Mouse (Mus musculus) lung, adult 18-20 months (tissue): ENCODE data around the gene Arhgdia.

Experiments used
- DNase-seq, 2 experiments: peaks; one replicate each; pipeline ENCODE4 v3.0.0; 2022; ENCODE audit warnings: mixed read lengths in 2 of 2

Gene Arhgdia

GRCm38 (mm10) chr11:120581490-120582267 lies at the start of gene Arhgdia:
Gene Arhgdia (minus strand): TSS chr11:120581624.
- peak; percentile 86 to 89 for DNase-seq

- peak; percentile 69 to 82 for DNase-seq
Measured at GRCm38 (mm10) chr11:120630401-120630871, 49.0 kb upstream of the Arhgdia start.

GRCm38 (mm10) chr11:120629911-120630310 lies 48.5 kb upstream of the Arhgdia start:
- DNase-seq, result peak; percentile 45 to 48

- peak; percentile 56 to 61 for DNase-seq
Measured at GRCm38 (mm10) chr11:120629341-120629730, 47.9 kb upstream of the Arhgdia start.

DNA sequence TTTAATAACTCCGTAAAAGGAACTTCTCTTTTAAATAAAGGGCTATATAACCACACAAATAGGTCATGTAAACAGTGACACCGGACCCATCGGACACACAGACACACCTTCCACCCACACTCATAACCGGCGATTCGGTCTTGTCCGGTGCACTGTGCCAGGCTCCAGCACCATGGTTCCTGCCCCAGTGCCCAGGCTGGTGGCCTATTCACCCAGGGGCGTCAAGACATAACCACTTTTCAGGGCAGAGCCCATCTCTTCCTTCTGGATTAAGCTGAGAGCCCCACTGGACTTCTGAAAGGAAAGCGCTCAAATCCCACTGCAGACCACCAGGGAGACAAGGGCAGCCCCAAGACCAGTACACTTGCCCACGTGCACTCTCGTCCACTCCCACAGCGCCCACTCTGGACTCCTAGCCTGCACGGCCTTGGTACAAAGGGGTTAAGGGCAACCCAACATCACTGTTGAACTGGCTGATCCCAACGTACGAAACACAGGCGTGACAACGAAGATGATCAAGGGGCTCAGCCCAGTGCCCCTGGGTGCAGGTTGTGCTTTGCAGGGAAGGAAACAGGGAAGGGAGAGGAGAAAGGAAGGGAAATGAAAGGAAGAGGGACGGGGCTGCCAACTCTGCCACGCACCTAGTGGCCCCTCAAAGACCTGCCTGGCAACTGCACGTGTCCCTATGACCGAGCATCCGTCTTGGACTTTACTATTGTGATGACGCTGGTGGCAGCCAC lies 47.3 kb upstream of the Arhgdia start:
- no peak for DNase-seq

DNA sequence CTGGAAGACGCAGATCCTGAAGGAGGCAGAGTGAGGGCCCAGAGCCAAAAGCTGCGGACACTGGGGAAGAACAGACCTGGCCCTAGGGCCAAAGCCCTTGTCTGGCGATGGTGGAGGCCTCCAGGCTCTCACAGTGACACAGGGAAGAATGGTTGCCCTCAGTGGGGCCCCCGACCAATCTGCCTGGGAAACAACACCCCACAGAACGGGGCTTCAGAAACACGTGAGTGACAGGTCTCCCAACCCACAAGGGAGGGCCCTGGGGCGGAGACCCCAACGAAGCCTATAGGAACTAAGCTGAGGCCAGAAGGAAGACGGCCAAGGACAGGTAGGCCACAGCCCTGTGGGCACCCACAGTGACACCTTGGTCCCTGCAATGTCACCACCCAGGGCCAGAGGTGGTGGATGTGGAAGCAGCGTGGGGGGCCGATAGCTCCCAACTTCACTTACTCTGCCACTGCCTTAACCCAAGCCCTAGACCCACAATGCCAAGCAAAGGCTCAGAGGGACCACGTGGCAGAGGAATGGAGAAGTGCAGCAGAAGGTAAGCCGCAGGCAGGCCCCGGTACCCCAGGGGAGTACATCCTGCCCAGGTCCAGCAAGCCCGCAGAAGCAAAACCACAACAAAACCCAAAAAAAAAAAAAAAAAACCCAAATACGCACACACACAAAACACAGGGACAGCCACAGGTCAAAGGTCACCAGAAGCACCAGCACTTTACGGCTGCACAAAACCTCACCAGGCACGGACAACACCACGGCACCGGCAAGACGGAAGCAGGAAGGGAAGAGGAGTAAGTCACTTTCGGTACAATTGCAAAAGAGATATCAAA lies 46.3 kb upstream of the Arhgdia start:
- DNase-seq, result no peak

DNA sequence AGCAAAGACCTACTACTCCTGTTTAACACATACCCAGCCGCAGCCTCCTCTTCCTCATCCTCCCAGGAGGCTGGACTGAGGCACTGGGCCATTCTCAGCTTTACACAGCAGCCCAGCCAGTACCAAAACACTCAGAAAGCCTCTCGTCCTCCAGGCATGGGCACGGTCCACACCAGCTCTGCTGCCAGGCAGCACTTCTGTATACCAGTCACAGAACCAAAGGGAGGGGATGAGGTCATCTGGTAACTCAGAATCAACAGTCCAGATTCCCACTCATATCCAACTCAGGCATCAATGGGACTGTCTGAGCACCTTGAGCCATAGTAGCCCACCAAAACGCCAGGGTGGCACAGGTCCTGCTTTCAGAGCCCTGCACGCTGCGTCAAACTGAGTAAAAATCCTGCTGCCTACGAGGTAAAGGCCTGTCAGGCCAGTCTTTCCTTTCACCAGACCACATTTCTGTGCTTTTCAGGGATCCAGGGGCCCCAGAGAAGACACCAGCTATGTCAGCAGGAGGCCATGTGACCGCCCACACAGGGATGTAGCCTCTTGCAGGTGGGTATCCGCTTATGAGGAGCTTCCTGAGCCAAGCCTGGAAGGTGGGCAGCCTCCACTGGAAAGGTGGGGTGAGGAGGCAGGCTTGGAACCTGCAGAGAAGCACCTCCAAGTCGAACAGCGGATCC lies 45.5 kb upstream of the Arhgdia start:
- no peak for DNase-seq

DNA sequence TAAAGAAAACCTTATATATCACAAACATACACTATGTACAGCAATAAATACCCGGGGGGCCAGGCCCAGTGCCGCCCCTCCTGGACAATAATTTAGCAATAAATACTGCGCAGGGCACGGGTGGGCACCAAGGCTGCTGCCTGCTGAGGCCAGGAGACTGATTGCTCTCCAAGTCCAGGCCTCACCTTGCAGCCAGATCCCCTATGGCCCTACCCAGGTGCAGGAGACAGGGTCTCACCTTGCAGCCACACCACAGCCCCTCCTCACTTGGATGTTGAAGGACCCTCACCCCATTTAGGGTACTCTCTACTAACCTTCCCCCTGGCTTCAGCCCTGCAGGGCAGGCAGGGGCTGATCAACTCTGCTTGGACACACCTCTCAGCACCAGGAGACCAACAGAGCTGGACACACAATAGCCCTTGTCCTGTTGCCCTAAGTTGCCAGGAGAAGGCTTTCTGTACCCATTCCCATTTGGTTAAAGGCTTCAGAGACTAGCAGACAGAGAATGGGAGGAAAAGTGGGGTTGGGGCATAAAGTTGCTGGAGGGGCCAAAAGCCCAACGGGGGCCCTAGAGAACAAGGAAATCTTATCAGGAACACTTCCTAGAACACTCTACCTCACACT lies 43.8 kb upstream of the Arhgdia start, which contains the start of gene Sirt7:
TSS of gene Sirt7 (minus strand) at position 89 of the 624 bp plus-strand sequence.
- DNase-seq, result no peak

DNA sequence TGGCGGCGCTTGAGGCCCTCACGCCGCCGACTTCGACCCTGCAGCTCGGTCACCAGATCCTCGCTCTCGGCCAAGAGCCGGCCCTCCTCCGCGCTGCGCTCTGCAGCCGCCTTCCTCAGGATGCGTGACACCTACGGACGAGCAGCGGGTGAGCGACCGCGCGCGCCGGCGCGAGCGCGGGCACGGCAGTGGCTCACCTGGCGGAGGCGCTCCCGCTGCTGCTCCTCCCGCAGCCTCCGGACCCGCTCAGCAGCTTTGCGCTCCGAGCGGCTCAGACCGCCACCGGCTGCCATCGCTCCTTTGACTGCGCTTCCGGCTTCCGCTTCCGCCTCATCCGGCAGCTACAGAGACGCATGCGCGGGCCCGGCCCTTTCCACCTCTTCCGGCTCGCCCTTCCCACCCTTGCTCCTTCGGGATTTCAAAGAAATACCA lies 43.3 kb upstream of the Arhgdia start:
- peak; percentile 86 to 88 for DNase-seq

GRCm38 (mm10) chr11:120623961-120624679 lies 42.7 kb upstream of the Arhgdia start:
- peak; percentile 65 to 75 for DNase-seq

DNA sequence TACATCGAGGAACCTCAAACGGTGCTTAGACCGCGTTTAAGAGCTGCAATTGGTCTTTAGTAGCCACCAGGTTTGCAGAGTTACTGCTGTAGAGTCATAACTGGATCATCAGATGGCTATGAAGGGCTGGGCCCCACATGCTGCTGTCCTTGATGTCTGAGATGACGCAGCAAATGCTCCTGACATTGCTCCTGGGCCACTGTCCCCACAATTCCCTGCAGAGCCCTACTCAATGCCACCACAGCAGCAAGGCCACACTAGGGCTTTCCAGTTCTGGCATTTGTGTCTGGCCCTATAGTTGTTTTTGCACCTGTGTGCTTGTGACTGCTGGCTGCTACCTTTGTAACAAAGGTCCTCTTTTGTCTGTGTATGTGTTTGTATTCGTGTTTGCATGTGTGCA lies 41.4 kb upstream of the Arhgdia start:
- DNase-seq, result no peak

DNA sequence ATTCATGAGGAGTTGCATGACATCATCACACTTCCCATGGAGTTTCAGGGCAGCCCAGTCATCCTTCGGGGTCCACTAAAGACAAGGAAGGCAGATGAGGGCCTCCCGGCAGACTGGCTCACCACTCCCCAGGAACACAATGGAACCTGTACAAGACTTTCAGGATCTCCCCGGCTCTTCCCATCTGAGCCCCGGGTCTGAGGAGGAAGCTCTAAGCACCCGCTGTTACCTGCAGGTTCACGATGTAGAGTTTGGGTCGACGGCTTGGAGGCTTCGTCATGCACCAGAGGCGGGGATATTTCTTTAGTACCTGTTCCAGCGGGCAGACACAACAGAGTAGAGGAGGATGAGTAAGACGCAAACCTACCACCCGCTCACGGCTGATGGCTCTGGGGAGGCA lies 38.8 kb upstream of the Arhgdia start:
- DNase-seq, result no peak

GRCm38 (mm10) chr11:120618619-120619535 lies 37.5 kb upstream of the Arhgdia start:
- DNase-seq, result no peak

- DNase-seq, result peak; percentile 92 to 95
Measured at GRCm38 (mm10) chr11:120617519-120618112, 36.2 kb upstream of the Arhgdia start, which contains the start of gene Pcyt2. Gene Pcyt2 (minus strand): TSS chr11:120617936.

DNA sequence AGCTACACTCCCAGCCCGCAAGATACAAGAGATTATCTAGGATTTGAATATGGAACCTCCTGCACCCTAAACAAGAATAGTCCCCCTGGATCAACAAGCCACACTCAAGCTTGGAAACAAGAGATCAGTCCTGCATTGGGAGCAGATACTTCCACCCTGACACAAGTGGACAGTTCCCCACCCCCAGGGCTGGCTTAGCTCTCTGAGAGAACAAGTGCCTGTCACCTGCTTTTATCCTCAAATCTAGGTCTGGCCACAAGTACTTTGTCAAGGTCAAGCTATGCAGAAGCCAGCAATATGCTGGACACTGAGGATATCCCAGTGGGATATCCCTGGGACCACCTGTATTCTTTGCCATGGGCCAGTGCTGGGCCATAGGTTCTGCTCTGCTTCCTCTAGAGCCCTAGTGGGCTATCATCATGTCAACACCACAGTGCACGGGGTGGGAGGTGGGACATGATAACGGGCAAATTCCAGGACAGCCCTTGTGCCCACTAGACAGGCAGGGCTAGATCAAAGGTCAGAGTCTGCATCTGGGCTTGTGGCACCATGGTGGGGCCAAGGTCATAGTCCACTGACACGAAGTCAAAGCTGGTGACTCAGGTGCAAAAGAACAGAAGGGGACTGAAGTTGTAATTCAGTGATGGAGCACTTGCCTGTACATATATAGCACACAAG lies 35.3 kb upstream of the Arhgdia start:
- no peak for DNase-seq

GRCm38 (mm10) chr11:120615606-120616203 lies 34.3 kb upstream of the Arhgdia start:
- no peak for DNase-seq

GRCm38 (mm10) chr11:120615167-120615566 lies 33.7 kb upstream of the Arhgdia start:
- DNase-seq, result no peak

- DNase-seq, result no peak
Measured at GRCm38 (mm10) chr11:120613976-120614375, 32.6 kb upstream of the Arhgdia start.
